Mouse (Mus musculus) small intestine, adult 2 months (tissue): ENCODE results near the gene Asb12.

Source experiments
- CTCF ChIP-seq: fragments of 200-500 bp; IDR thresholded peaks from 2 replicates; pipeline ENCODE4 v1.5.1; 2012; ENCODE audit warnings: low read depth, mild to moderate bottlenecking, control low read depth, inconsistent platforms, low read length, moderate library complexity, mixed read lengths; ENCODE audit not compliant: insufficient replicate concordance, insufficient read length; ENCODE audit errors: extremely low read depth
- POLR2A ChIP-seq: fragments of 200-500 bp; IDR thresholded peaks from 2 replicates; pipeline ENCODE4 v1.6.1; 2012; ENCODE audit warnings: low read depth, mild to moderate bottlenecking, control low read depth, inconsistent platforms, low read length, moderate library complexity

DNA sequence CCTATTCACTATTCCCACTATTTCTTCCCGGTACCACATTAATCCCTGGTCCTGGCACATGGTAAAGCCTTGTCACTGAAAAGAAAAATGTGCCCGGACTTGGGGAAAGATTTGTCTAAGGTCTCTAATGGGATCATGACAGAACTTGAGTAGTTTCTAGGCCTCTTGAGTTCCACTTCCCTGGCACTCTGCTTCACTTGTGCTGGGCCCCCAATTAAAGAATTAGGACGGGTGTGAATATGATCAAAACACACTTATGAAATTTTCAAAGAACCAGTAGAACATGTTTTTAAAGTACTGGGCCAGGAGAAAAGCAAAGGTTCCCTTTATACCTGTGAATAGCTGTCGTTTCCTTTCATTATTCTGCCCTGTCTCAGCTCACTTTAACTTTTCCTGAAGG, 119.3 kb downstream of the Asb12 start:
- TF ChIP-seq CTCF (no peak), POLR2A (no peak)
